Mouse (Mus musculus) thymus, adult 2 months (tissue): ENCODE data around the gene Vmn1r232. TPM values are rescaled to one million over a fixed set of nuclear protein-coding genes. Genes with fewer than 3 reads are reported as not detected.

Source experiments
- DNase-seq: peaks from one replicate; pipeline ENCODE4 v3.0.0; 2021
- H3K27ac ChIP-seq: fragments of 200-500 bp; 2 replicates; pipeline ENCODE4 v1.5.1; 2012; ENCODE audit warnings: low read length, control low read depth; ENCODE audit not compliant: control insufficient read depth, insufficient read depth
- H3K27me3 ChIP-seq: fragments of 200-500 bp; 2 replicates; pipeline ENCODE4 v1.6.1; 2012; ENCODE audit warnings: mild to moderate bottlenecking, low read length, moderate library complexity, mixed read lengths; ENCODE audit not compliant: control insufficient read depth, insufficient read depth
- H3K36me3 ChIP-seq: fragments of 200-500 bp; 2 replicates; pipeline ENCODE4 v1.6.1; 2012; ENCODE audit warnings: mild to moderate bottlenecking, low read length, moderate library complexity; ENCODE audit not compliant: control insufficient read depth, insufficient read depth
- H3K4me1 ChIP-seq: fragments of 200-500 bp; replicated peaks from 2 replicates; pipeline ENCODE4 v1.6.1; 2012; ENCODE audit warnings: low read length; ENCODE audit not compliant: control insufficient read depth, insufficient read depth
- H3K4me3 ChIP-seq: fragments of 200-500 bp; 2 replicates; pipeline ENCODE4 v1.5.1; 2012; ENCODE audit warnings: mild to moderate bottlenecking, low read length, control low read depth, moderate library complexity; ENCODE audit not compliant: control insufficient read depth, insufficient read depth
- CTCF ChIP-seq: fragments of 200-500 bp; IDR thresholded peaks from 2 replicates; pipeline ENCODE4 v1.5.1; 2012; ENCODE audit warnings: mild to moderate bottlenecking, control low read depth, low read length, moderate library complexity, borderline replicate concordance; ENCODE audit not compliant: control insufficient read depth, poor library complexity, insufficient read depth; ENCODE audit errors: extremely low read depth
- POLR2A ChIP-seq: fragments of 200-500 bp; IDR thresholded peaks from 2 replicates; pipeline ENCODE4 v1.6.1; 2012; ENCODE audit warnings: mild to moderate bottlenecking, low read length, control low read depth, moderate library complexity; ENCODE audit not compliant: control insufficient read depth, poor library complexity, insufficient read depth; ENCODE audit errors: extremely low read depth
- WGBS: fragments of 180-500 bp; shearing (Covaris S2); methylation state at CpG from one replicate; pipeline ENCODE4 v1.1.7; 2018; 5-methylcytosine and 5-hydroxymethylcytosine counted together
- polyA plus RNA-seq: library from polyadenylated mRNA; depleted of rRNA; stranded (reverse); fragments of >200 nt; gene quantifications from 2 replicates; pipeline ENCODE4 v1.2.3, GENCODE M21; 2012; rRNA removed

Gene Vmn1r232
- polyA plus RNA-seq: not detected in 2 replicates

DNA sequence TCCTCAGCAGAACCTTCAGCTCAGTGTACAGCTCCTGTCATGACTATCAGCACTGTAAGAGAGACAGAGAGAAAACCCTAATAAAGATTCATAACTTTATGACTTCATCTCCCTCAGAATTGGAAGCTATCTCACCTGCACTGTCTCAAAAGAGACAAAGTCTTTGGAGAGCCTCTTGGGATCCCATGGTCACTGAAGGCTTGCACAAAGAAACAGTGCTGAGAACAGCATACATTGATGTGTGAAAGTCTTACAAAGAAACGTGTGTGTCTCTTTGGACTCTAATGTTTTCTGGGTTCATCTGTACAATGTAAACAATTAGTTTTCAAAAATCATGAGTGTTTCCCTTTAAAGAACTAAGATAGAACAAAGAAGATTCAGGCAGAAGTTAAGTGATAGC is at the start of gene Vmn1r232:
Vmn1r232 (minus strand) TSS at position 101 of the 400 bp plus-strand sequence.
- DNase-seq: no peak
- TF ChIP-seq CTCF: no peak
- no peak for TF ChIP-seq POLR2A
- WGBS: 54% methylated on average over 1 of the region's 1 CpGs
- no peak within 1 kb of the TSS for H3K4me3 ChIP-seq
- no peaks in the 10 kb centered on the region for H3K4me1 ChIP-seq
- no peaks in the 10 kb centered on the region for H3K36me3 ChIP-seq
- H3K27ac ChIP-seq: no peak within 1 kb of the TSS
- H3K27me3 ChIP-seq: no peaks in the 10 kb centered on the region

DNA sequence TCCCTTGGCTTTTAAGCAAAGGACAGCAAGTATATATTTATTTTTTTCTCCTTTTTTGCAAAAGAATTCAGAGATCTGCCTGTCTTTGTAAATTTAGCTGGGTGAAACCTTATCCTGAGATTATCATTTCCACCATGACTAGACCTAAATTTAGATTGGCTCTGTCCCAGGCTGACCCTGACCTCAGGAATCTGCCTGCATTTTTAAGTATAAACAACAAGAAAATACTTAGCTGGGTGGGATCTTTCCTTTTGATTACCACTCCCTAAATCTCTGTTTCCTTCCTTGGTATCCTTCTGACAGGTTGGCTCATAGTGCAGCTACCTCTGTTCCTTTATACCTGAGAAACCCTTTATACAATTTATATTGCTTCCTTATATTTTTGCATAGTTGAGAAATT is 47.2 kb upstream of the Vmn1r232 start:
- peaks cover 71% of the 10 kb centered on the region for H3K36me3 ChIP-seq
- TF ChIP-seq CTCF (no peak), POLR2A (no peak)
- no peaks in the 10 kb centered on the region for H3K4me1 ChIP-seq
- H3K27ac ChIP-seq: no peak overlapping the region
- no peaks in the 10 kb centered on the region for H3K27me3 ChIP-seq
- no peak for DNase-seq
- H3K4me3 ChIP-seq: no peak overlapping the region

GRCm38 (mm10) chr17:20965421-20965820 is 45.9 kb upstream of the Vmn1r232 start:
- Histone ChIP-seq H3K4me1 (no peaks in the 10 kb centered on the region), H3K36me3 (peaks cover 84% of the 10 kb centered on the region), H3K4me3 (no peak overlapping the region), H3K27me3 (no peaks in the 10 kb centered on the region), H3K27ac (no peak overlapping the region)
- TF ChIP-seq POLR2A (no peak), CTCF (no peak)
- DNase-seq: no peak
- 97% methylated on average over 4 of the region's 4 CpGs for WGBS

DNA sequence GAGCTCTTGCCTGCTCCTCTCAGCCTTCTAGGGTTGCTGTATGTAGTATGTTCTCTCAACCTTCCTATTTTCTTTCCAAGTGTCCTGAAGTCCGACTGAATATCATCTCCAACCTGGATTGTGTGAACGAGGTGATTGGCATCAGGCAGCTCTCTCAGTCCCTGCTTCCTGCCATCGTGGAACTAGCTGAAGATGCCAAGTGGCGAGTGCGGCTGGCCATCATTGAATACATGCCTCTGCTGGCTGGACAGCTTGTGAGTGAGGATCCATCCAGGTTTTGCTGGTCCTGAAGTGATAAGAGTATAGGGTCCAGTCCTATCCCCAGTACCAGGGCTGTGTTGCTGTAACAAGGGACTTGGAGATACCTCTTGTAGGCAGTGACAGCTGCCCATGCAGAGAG is 40.9 kb upstream of the Vmn1r232 start:
- WGBS: 97% methylated on average over 5 of the region's 5 CpGs
- Histone ChIP-seq H3K27ac (no peak overlapping the region), H3K27me3 (no peaks in the 10 kb centered on the region), H3K36me3 (peaks cover 97% of the 10 kb centered on the region), H3K4me3 (no peak overlapping the region), H3K4me1 (no peaks in the 10 kb centered on the region)
- TF ChIP-seq POLR2A: no peak
- no peak for TF ChIP-seq CTCF
- no peak for DNase-seq

DNA sequence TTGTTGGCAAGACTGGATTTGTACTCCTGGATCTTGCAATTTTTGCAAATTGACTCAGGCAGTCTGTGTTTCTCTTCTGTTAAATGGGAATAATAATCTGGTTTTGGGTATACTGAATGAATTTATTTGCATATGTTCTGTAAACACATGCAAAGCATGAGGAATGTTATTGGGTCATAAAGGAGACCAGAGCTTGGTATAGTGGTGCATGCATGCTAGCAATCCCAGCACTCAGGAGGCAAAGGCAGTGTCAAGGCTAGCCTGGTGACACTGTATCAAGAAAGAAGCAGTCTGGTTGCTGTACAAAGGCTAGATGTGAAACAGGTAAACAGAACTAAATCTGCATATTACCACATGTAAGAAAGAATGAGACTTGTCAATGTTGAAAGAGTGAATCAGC is 27.1 kb upstream of the Vmn1r232 start:
- H3K4me1 ChIP-seq: 0 out of 2 replicates have a peak, but pooled peaks cover 2% of the 10 kb centered on the region
- peaks cover 5% of the 10 kb centered on the region for H3K36me3 ChIP-seq
- H3K27me3 ChIP-seq: no peaks in the 10 kb centered on the region
- no peak overlapping the region for H3K27ac ChIP-seq
- no peak overlapping the region for H3K4me3 ChIP-seq
- TF ChIP-seq POLR2A: no peak
- TF ChIP-seq CTCF: no peak
- DNase-seq: no peak

DNA sequence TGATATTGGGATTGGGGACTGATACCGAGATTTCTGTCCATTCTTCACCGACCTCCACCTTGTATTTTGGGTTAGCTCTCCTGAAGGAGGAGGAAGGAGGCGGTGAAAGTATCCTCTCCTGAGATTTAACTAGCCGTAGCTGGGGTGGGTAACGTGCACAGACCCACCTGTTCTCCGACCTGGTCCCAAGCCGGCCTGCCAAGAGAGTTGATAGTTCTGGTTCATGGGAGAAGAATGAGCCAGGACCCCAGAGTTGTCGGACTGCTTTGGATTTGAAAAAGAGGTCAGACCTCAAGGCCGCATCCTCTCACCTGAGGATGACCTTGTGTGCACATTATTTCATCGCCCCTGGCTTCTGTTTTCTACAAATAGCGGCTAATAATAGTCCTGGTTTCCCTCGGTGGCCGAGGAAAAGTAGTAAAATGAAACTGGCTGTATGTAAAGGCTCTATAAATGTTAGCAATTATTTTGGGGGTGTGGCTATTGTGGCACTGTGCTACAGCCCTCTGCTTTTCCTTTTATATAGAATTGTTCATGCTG is 26.6 kb upstream of the Vmn1r232 start:
- Histone ChIP-seq H3K27me3 (no peaks in the 10 kb centered on the region), H3K4me3 (peak overlapping the region; percentile 86), H3K27ac (peak overlapping the region; percentile 86), H3K4me1 (0 out of 2 replicates have a peak, but pooled peaks cover 2% of the 10 kb centered on the region), H3K36me3 (no peaks in the 10 kb centered on the region)
- under 1% methylated on average over 13 of the region's 13 CpGs for WGBS
- TF ChIP-seq POLR2A: no peak
- TF ChIP-seq CTCF: no peak
- peak; percentile 14 for DNase-seq

DNA sequence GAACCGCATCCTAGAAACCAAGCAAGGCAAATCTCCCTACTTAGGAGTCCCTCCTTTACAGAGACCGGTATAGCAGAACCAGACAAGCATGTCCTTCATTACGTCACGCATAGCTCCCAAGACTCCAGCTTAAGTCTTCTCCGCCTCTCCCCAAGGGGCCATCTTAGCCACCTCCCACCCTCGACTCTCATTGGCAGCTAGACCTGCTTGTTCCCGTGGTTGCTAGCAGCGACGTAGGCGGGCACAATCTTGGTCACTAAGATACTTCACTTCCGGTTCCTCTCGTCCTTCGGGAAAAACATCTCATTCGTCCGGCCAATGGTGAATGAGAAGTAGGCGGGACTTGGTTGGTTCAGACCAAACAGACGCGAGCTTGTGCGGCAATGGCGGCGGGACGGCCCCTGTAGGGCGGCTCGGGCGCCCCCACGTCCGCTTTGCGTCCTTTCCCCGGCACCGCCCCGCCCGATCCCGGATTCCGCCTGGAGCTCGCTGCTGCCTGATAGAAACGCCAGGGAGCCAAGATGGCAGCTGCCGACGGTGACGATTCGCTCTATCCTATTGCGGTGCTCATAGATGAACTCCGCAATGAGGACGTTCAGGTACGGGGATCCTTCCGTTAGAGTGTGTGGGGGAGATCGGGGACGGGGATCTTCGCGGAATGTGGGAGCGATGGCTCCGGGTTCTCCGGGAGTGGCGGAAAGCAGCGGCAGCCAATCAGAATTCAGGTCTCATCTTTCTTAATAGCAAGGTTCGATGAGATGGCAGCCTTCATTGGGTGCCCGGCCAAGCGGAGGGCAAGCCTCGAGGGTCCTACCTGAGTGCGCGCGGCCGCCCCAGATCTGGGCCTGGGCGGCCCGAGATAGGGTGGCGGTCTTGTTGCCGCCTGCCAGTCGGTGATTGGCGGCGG is 25.7 kb upstream of the Vmn1r232 start, which contains the start of gene Ppp2r1a:
Ppp2r1a (plus strand) TSS at position 327 of the 907 bp plus-strand sequence.
- TF ChIP-seq CTCF (peak; percentile 70), POLR2A (peak; percentile 51; the same call in 1 of the 2 replicates)
- peak within 1 kb of the TSS; percentile 86 for H3K27ac ChIP-seq
- H3K4me1 ChIP-seq: 0 out of 2 replicates have a peak, but pooled peaks cover 2% of the 10 kb centered on the region
- WGBS: under 1% methylated on average over 69 of the region's 69 CpGs
- no peaks in the 10 kb centered on the region for H3K27me3 ChIP-seq
- H3K4me3 ChIP-seq: peak within 1 kb of the TSS; percentile 86
- H3K36me3 ChIP-seq: no peaks in the 10 kb centered on the region
- DNase-seq: peak; percentile 98
